Mouse (Mus musculus) layer of hippocampus, postnatal 25 days (tissue): ENCODE results near the gene Grin3a. TPM values are rescaled to one million over a fixed set of nuclear protein-coding genes. Genes with fewer than 3 reads are reported as not detected.

ENCODE experiments used
- DNase-seq, 2 experiments: peaks; one replicate each; pipeline ENCODE4 v3.0.0; 2022; ENCODE audit warnings: mixed read lengths in 2 of 2, low spot score in 1 of 2; ENCODE audit errors: extremely low spot score in 1 of 2
- total RNA-seq, 2 experiments: library from RNA; stranded (reverse); gene quantifications; 2 replicates each; pipeline ENCODE4 v1.2.3; 2021

Gene Grin3a
- 10 to 100 TPM; 35.0 to 37.1 TPM for total RNA-seq

GRCm38 (mm10) chr4:49845612-49845985, at the start of gene Grin3a:
Grin3a (minus strand) TSS chr4:49845744.
- DNase-seq, result peak; percentile 62 to 68

GRCm38 (mm10) chr4:49891835-49892301, 46.3 kb upstream of the Grin3a start:
- DNase-seq, result no peak

GRCm38 (mm10) chr4:49877084-49877483, 31.5 kb upstream of the Grin3a start:
- no peak for DNase-seq

GRCm38 (mm10) chr4:49860611-49861010, 15.1 kb upstream of the Grin3a start:
- DNase-seq, result no peak

GRCm38 (mm10) chr4:49844828-49845611, 524 bp downstream of the Grin3a start:
- peak; percentile 23 to 42 for DNase-seq

- peak; percentile 16 to 22 for DNase-seq
Observed at GRCm38 (mm10) chr4:49844274-49844827, 1.2 kb downstream of the Grin3a start.

- no peak for DNase-seq
Observed at GRCm38 (mm10) chr4:49843787-49844186, 1.8 kb downstream of the Grin3a start.

GRCm38 (mm10) chr4:49832035-49832434, 13.5 kb downstream of the Grin3a start:
- no peak for DNase-seq

- DNase-seq, result no peak
Observed at GRCm38 (mm10) chr4:49813852-49814251, 31.7 kb downstream of the Grin3a start.

- DNase-seq, result no peak
Observed at GRCm38 (mm10) chr4:49806791-49807190, 38.8 kb downstream of the Grin3a start.

GRCm38 (mm10) chr4:49799338-49799737, 46.2 kb downstream of the Grin3a start:
- peak in 1 of 2 experiments; percentile 8 for DNase-seq

GRCm38 (mm10) chr4:49788971-49789370, 56.6 kb downstream of the Grin3a start:
- DNase-seq, result no peak

GRCm38 (mm10) chr4:49742847-49743246, 102.7 kb downstream of the Grin3a start:
- no peak for DNase-seq

- DNase-seq, result no peak
Observed at GRCm38 (mm10) chr4:49741942-49742341, 103.6 kb downstream of the Grin3a start.

GRCm38 (mm10) chr4:49740796-49741766, 104.5 kb downstream of the Grin3a start:
- DNase-seq, result no peak

GRCm38 (mm10) chr4:49739561-49739960, 106.0 kb downstream of the Grin3a start:
- DNase-seq, result no peak

GRCm38 (mm10) chr4:49729326-49729725, 116.2 kb downstream of the Grin3a start:
- no peak for DNase-seq

GRCm38 (mm10) chr4:49723908-49724307, 121.6 kb downstream of the Grin3a start:
- no peak for DNase-seq

GRCm38 (mm10) chr4:49691405-49692194, 153.9 kb downstream of the Grin3a start:
- no peak for DNase-seq
